Mouse (Mus musculus) ovary, postnatal 14 days (tissue): ENCODE results near the gene Cd38.

Experiments used
- DNase-seq: peaks from one replicate; pipeline ENCODE4 v3.0.0; 2022; ENCODE audit warnings: low spot score

Cd38 gene

DNA sequence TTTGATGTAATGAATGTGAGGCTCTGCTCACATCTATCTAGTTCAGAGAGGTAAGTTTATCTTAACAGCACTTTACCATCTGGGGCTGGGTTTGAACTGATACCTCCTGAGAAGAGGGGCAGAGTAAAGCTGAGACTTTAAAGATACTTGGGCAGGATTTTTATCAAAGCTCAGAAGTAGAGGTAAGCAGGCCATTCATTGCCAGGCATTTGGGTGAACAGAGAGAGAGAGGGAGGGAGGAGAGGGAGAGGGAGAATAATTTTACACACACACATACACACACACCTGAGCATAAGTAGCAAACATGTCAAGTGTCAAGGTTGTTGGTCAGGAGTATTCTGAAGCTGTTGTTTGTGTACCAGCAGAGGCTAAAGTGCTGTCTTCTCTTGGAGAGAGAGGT is at the start of gene Cd38:
Gene Cd38 (plus strand): TSS at position 301 of the 400 bp plus-strand sequence.
- DNase-seq, result no peak

DNA sequence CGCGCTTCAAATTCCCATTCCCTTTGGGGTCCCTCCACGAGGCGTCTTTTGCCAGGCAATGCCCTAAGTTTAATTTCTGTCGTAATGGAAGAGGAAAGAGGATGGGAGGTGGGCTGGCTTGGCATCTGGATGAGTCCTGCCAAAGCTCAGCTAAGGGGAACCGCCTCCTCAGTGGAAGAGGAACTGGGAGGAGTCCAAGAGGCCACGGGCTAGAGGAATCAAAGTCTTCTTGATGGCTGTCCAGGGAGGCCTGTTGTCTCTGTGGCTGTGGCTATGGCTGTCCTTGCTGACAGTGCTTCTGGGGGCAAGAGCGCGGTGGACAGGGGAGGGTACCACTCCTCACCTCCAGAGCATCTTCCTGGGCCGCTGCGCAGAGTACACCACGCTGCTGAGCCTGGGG is 49.7 kb upstream of the Cd38 start, which contains the start of gene Bst1:
Gene Bst1 (plus strand): TSS at position 191 of the 400 bp plus-strand sequence.
- no peak for DNase-seq

DNA sequence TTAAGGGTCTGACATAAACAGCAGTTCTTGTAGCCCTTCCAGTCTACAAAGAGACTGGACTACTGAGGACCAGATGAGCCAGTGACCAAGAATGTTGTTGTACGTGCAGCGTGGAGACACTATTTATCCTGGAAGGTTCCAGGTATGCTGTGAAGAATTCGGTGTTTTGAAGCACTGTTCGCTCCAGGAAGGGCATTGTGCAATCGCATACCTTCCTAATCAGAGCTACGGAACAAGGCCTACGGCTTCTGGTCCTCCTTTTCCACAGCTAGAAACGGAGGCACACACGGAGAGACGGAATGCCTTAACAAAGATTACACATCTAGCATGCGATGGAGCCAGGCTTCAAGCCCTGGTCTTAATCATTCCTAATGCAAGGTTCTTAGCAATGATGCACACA is 47.6 kb upstream of the Cd38 start:
- no peak for DNase-seq

DNA sequence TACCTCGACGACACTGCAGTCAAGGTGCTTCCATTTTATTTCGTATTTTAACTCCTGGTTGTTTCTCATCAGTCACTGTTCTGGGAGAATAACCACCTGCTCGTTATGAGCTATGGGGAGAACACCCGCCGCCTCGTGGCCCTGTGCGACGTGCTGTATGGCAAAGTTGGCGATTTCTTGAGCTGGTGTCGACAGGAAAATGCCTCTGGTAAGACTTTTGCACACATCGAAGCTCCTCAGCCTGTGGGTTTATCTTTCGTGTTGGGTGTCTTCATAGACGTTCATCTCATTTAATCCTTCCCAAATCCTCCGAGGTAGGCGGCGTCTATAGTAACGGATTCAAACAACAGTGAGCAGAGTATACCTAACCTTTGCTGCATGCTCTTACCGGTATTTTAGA is 46.8 kb upstream of the Cd38 start, which contains the start of gene Fbxl5:
Gene Fbxl5 (minus strand): TSS at position 101 of the 400 bp plus-strand sequence.
- DNase-seq, result no peak

DNA sequence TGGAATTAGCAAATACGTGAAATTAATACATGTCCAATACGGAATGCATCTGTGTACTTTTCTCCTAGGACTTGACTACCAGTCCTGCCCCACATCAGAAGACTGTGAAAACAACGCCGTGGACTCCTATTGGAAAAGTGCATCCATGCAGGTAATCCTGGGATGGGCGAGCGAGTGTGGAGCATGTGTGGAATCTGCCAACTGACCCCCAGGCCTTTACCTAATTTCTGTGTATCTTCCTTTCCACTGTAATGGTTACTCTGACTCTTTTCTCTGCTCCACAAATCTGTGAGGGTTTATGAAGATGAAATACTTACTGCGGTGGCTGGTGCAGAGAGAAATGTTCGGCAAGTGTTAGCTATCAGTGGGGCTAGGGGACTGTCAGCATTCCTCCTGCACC is 46.2 kb upstream of the Cd38 start:
- DNase-seq, result no peak

DNA sequence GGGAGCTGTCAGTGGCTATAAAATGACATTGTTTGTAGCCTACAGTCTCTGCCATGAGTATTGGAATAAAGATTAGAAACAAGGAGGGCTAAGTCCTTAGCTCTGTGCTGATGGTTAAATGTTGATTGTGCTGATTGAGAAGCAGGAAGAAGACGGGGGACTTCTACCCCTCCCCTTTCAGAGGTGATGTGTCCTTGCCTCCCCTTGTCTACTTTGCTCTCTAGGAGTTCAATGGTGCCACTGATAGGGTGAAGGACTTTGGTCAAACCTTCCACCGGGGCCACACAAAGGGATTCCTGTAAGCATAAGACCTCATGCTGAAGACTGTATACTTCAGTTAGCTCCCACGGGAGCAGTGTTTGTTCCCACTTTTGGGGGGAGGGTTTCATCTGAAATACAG is 45.5 kb upstream of the Cd38 start:
- no peak for DNase-seq

DNA sequence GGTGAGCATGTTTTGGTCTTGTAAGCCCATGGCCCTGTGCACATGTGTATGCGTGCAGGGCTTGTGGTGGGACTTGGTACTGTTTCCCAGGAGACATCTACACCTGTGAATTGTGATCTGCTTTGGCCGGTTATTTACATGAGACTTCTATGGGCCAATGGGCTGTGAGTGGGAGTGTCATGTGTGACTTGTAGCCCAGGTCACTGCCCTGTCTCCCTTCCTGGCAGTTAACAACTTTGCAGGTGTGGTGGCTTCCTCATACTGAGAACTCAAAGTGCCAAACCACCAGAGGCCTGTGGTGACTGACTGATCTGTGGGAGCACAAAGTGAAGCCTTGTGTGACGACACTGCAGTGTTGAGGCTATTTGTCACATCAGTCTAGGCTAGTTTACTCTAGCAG is 43.8 kb upstream of the Cd38 start:
- no peak for DNase-seq

DNA sequence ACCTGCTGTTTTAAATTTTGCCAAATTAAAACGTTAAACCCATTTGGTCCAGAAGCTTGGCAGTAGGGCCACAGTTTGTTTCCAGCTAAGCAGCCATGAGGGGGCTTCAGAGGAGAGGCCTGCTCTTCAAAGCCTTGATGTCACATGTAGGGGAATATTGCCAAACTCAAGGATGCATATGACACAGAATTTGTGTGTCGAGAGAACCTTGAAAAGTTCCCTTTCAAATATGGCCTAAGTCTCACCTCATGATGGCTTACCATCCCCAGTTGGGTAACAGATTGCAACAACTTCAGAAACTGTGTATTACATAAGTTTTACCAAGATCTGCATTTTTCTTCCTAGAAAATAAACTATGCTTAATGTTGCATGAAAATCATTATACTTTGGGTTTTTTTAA is 41.5 kb upstream of the Cd38 start:
- no peak for DNase-seq

DNA sequence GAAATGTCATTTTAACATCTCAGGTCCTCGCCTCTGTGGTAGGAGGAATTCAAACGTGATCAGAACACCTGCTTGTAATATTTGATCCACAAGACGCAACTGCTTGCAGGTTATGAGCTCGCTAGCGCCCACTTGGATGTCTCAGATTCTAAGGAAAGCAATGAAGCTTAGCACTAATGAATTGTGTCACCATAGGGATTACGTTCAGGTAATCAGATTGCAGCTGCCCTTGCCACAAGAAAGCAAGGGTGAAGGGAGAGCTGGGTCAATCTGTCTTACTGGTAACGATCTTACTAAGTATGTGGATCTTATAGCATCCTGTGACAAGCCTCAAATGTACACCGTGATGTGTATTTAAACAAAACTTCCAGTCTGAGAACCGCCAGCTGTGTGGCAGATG is 41.0 kb upstream of the Cd38 start:
- no peak for DNase-seq

DNA sequence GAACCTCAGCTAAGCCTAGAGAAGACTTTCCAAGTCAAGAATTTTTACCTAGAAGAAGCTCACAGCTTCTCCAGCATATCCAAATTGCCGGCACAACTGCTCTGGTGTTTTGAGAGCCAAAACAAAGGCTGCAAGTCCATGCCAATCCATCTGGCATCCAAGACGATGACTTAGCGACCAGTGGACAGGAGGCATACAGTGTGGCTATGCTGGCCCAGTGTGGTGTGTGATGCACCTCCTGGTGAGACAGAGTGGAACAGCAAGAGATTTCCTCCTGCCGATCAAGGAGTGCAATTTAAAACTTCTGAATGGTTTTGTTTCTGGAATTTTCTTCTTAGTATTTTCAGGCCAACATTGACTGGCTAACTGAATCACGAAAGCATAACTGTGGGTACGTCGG is 31.8 kb upstream of the Cd38 start:
- DNase-seq, result no peak

DNA sequence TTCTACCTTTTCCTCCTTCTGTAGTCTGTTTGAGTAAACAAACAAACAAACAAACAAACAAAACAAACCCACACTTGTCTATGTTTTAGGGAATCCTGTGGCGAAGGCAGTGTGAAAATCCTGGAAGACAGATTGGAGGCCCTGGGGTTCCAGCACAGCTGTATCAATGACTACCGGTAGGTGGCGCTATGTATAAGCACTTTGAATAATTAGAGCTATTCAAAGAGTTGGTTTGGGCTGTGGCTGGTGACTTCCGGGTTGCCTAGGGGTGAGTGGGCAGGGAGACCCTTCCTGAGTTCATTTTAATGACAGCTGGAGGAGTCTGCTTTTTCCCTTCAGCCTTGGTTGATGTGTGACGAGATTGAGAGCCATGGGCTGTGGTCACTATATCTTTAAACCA is 31.0 kb upstream of the Cd38 start:
- DNase-seq, result peak; percentile 27

DNA sequence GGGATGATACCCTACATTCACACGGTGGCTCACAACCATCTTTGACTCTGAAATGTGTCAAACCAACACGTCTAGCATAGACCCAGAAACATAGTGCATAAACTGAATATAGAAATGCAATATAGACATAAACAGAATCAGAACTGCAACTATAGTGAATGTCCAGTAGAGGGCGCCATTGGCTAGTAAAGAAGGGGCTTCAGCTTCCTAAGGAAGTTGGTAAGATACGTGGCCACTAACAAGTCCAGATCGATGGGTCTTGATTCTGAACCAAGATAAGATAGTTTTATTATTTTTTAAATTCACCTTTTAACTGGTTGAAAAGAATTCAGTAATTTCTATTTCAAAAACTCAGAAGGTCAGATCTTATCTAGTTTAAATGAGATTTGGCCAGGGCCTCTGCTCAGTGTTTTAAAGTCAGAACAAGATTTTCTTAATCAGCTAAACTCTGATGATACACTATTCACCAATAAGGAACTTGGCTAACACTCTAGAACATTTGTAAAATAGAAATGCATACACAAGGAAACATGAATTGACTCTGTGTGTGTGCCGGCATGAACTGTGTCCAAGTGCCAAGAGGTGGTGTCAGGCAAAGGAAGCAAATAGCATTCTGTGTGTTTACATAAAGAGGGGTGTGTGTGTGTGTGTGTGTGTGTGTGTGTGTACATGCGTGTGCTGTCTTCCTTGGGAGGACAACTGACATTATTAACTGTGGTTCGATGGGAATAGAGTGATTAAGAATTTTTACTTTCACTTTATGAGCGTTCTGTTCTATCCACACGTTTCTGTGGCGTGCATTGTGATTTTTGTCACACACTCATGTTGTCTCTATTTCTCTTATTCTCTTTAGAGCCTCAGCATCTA is 27.0 kb upstream of the Cd38 start:
- DNase-seq, result peak; percentile 29

DNA sequence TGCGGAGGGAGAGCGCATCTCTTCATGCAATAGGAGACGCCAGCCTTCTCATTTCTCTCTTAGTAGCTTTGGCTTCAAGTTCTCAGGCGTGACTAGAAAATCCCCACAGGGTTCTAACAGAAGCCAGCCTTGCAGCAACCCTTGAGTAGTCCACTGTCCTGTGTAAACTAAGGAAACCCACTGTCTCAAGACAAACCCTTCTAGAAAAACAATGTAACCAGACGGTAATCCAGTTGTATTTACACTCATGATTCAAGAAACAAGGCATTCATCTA is 26.4 kb upstream of the Cd38 start:
- no peak for DNase-seq

DNA sequence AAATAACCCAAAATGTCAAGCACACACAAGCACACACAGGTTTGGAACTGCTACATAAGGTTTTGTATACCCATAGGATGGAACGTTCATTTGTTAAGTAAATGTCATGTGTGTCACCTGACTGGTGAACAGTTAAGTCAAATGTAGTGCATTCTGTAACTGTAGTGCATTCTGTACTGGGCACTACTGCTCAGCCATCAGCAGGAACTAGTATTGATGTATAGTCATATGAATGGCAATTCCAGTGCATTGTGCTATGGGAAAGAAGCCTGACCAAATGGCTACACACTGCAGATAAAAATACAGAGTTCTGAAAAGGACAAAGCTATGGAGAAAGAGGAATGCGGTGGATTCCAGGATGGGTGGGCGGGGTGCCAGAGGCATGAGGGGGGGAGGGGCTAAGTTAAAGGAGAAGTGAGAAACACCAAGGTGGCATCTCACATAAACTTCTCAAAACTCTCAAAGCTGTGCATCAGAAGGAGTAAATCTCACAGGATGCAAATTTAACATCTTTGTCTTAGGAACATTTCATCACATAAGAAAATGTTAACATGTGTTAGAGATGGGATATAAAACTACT is 25.7 kb upstream of the Cd38 start:
- no peak for DNase-seq

DNA sequence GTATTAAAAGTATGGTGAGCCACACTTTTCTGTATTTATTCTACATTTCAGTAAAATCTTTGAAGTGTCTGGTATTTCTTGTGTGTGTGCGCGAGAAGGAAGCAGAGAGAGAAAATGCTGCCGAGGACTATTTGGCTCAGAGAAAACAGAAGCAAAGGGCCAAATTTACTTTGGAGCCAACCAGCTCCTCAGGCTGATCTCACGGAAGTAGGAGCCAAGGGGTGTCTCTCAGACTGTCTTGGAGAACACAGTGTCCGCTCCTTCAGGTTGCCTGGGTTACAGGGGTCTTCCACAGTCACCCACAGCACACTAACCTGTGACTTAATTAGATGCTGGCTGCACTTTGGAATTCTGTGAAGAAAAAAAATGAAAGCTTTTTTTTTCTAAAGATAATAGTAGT is 23.3 kb upstream of the Cd38 start:
- no peak for DNase-seq

DNA sequence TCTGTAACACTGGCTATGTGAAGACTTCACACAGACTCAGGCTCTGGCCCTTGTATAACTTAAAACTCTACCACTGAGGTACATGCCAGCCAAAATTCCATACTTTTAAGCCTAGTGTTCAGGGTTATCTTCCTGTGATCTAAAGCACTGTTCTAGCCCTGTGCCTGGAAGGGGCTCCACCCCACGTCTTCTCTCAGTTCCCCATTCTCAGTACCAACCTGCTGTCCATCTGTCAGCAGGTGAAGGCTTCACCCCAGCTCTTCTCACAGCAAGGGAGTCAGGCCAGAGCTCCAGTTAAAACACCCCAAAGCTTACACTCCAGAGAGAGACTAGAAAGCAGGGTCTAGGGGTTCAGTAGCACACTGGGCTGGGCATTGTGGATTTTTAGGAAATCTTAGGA is 22.7 kb upstream of the Cd38 start:
- no peak for DNase-seq

DNA sequence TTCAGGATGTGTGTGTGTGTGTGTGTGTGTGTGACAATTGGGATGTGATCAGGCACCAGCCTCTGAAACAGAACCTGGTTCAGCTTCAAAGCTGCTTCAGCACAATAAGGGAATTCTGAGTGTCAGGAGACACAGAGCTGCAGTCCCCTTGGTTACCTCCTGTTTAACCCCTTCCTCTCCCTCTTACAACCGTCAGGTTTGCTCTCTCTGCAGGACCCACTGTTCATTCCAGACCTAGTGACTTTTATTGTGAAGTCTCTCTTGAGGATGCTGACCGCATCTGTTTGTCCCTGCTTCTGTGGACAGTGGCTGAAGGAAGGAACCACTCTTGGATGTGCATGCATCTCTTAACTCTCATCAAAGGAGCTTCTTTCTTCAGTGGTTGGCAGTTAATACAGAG is 22.1 kb upstream of the Cd38 start:
- no peak for DNase-seq

DNA sequence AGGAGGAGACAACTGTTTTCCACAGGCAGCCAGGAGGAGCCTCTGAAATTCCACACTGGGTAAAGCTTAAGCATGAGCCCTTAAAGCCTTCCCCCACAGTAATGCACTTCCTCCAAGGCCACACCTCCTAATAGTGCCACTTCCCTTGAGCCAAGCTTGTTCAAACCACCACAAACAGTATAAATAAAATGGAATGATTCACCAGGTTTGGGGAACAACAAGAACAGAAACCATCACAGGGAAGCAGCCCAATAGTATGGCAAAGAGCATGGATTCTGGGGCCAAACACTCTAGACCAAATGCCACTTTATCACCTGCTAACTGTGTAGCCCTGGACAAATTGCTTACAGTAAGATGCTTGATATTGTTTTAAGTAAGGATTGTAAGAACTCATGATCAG is 20.8 kb upstream of the Cd38 start:
- no peak for DNase-seq

DNA sequence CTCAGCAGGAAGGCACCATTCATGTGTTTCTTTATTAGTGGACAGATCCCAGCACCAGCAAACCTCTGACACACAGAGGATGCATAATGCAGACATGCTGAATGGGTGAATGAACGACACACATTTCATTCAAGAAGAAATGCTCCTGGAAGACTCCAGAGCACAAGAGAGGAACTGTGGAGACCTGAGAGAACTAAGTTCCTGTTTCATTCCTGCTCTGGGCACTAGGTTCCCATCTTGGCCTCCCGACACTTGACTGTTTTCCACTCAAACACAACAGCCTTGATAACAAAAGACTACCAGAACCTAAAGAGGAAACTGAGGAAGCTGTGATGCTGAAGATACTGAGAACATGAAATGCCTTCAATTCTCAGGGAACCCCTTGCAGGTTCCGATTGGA is 20.1 kb upstream of the Cd38 start:
- DNase-seq, result no peak

DNA sequence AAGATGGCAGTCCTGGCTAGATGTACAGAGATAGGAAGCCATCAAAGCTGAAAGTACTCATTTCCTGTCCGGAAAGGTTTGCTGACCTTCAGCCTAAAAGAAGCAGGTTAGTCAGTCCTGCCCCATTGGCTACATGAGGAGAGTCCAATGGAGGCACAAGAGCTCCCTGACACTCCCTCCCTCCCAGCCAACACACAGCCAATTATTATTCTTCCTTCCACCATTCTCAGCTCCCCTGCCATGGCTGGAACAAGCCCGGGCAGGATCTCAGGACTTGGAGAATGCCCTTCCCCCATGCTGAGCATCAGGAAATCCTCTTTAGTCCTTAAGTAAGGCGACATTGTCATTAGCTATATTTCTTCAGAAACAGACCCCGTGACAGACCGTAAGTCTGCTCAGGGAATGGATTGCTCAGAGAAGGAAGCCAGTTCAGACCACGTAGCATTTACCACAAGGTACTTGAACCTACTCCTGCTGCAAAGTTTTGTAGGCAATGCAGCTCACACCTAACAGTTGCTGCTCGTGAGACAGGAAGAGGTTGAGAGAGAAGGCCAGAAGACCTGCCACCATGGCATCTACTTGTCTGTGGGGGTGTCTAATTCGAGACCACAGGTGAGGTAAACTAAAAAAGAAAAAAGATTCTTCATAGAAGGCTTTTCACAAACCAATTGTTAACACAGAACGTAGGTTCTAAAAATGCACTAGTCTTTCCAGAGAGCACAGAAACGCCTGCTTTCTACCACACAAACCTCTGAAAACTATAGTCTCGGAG is 15.1 kb upstream of the Cd38 start:
- DNase-seq, result no peak

DNA sequence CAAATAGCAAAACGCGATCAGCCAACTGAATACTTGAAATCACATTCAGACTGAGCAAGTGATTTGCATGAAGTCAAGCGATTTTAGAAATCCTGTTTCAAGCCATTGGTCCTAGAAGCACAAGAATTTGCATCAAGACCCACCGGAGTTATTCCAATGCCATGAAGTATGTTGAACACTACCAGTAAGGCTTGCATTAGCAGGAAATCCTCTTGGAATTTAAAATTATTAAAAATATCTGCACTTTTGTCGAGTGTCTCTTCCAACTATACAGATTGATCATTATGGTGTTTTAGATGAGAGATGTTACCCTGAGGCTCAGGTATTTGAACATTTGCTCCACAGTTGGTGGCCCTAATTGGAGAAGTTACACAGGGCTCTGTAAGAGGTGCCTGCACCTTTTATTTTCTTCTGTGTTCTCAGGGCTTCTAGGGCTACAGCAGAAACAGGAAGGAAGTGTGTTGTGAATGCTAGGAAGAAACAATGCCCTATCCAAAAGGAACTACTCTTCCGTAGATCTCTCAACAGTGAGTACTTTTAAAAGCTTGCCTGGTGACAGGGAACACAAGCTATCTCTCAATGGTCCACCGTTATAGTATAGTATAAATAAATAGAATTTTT is 14.4 kb upstream of the Cd38 start:
- DNase-seq, result no peak

DNA sequence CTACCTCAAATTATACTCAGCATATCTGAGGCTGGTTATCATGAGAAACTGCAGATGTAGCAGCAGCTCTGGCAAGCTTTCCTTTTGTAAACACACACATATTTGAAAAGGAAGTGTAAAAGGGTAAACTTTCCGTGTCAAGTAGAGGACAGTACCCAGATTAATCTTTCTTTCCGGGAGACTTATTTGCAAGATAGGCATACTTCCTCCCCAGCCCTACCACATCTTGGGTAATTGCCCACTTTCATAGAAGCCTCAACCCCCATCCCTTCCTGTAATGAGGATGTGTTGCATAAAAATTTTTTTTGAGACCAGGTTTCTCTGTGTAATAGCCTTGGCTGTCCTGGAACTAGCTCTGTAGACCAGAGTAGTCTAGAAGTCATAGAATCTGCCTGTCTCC is 12.6 kb upstream of the Cd38 start:
- DNase-seq, result no peak

DNA sequence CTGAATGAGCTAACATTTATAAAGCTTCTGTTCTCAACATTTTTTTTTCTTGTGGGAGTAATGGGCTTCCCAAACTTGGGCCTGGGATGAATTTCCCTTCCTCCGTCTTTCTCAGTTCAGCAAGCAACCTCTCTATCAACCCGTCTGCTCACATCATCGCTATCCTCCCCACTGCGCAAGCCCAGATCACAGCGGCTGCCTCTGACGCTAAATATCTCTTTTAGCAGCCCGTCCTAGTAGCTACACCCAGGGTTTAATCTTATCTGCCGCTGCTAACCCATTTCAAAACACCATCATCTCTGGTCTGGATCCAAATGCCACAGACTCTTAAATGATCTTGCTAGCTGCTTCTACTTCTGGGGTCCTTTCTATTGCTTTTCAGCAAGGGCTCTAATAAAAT is 8.7 kb upstream of the Cd38 start:
- DNase-seq, result no peak
